Mouse (Mus musculus) hindbrain, embryonic 13.5 days (tissue): ENCODE data around the gene Tbc1d2. TPM values are rescaled to one million over a fixed set of nuclear protein-coding genes. Genes with fewer than 3 reads are reported as not detected.

Source experiments
- ATAC-seq: fragments of 200-750 bp; cut with Nextera tagmentation; 2 replicates; pipeline ENCODE4 v1.8.0; 2017; ENCODE audit warnings: moderate TSS enrichment; ENCODE audit not compliant: low FRiP score
- H3K27ac ChIP-seq: fragments of 300-500 bp; sonication (generic); 2 replicates; pipeline ENCODE4 v1.5.1; 2015; ENCODE audit warnings: inconsistent platforms, mild to moderate bottlenecking, moderate library complexity
- H3K27me3 ChIP-seq: fragments of 300-500 bp; sonication (generic); 2 replicates; pipeline ENCODE4 v1.6.1; 2015; ENCODE audit warnings: mild to moderate bottlenecking, inconsistent platforms
- H3K36me3 ChIP-seq: fragments of 300-500 bp; sonication (generic); 2 replicates; pipeline ENCODE4 v1.6.1; 2015; ENCODE audit warnings: mild to moderate bottlenecking, inconsistent platforms
- H3K4me1 ChIP-seq: fragments of 300-500 bp; sonication (generic); replicated peaks from 2 replicates; pipeline ENCODE4 v1.6.1; 2015; ENCODE audit warnings: inconsistent platforms
- H3K4me2 ChIP-seq: fragments of 300-500 bp; sonication (generic); 2 replicates; pipeline ENCODE4 v1.6.1; 2015; ENCODE audit warnings: inconsistent platforms, mild to moderate bottlenecking, moderate library complexity
- H3K4me3 ChIP-seq: fragments of 300-500 bp; sonication (generic); 2 replicates; pipeline ENCODE4 v1.5.1; 2015; ENCODE audit warnings: mild to moderate bottlenecking, inconsistent platforms
- H3K9ac ChIP-seq: fragments of 300-500 bp; sonication (generic); 2 replicates; pipeline ENCODE4 v1.6.1; 2015; ENCODE audit warnings: mild to moderate bottlenecking, inconsistent platforms
- H3K9me3 ChIP-seq: fragments of 300-500 bp; sonication (generic); 2 replicates; pipeline ENCODE4 v1.6.1; 2016; ENCODE audit warnings: inconsistent platforms
- WGBS: fragments of 180-500 bp; shearing (Covaris S2); methylation state at CpG from one replicate; pipeline ENCODE4 v1.1.7; 2015; 5-methylcytosine and 5-hydroxymethylcytosine counted together
- polyA plus RNA-seq: library from polyadenylated mRNA; unstranded; fragments of >200 nt; fragmentation: Nextera tagmentation; extraction: Ambion mirVana; gene quantifications from 2 replicates; pipeline ENCODE4 v1.2.1, GENCODE M21; 2015

The Tbc1d2 gene
- polyA plus RNA-seq, 1 experiment from 2014 or later: 0.73 TPM

GRCm38 (mm10) chr4:46555762-46556161 is 94.2 kb downstream of the Tbc1d2 start:
- Histone ChIP-seq H3K9ac (no peak overlapping the region), H3K27ac (no peak overlapping the region), H3K9me3 (no peaks in the 10 kb centered on the region), H3K4me3 (no peak overlapping the region), H3K27me3 (0 out of 2 replicates have a peak, but pooled peaks cover 3% of the 10 kb centered on the region), H3K4me1 (no peaks in the 10 kb centered on the region), H3K4me2 (no peak overlapping the region), H3K36me3 (no peaks in the 10 kb centered on the region)
- ATAC-seq: no peak
- WGBS: 84% methylated on average over 9 of the region's 9 CpGs

Other genes starting within 250 kb of the Tbc1d2 start
- gene Hemgn, start 236.7 kb downstream of the Tbc1d2 start, polyA plus RNA-seq: 0.22 and 0.62 TPM in 2 replicates
- 97.0 and 104 TPM in 2 replicates for gene Anp32b, start 199.3 kb downstream of the Tbc1d2 start, polyA plus RNA-seq
- 64.7 and 67.5 TPM in 2 replicates for gene Nans, start 161.0 kb downstream of the Tbc1d2 start, polyA plus RNA-seq
- 0.93 and 0.96 TPM in 2 replicates for gene Trim14, start 114.1 kb downstream of the Tbc1d2 start, polyA plus RNA-seq
- 6.0 and 6.7 TPM in 2 replicates for gene Coro2a, start 48.0 kb downstream of the Tbc1d2 start, polyA plus RNA-seq